Mouse (Mus musculus) midbrain, embryonic 13.5 days (tissue): ENCODE measurements around the gene 4921507P07Rik. TPM values are rescaled to one million over a fixed set of nuclear protein-coding genes. Genes with fewer than 3 reads are reported as not detected.
"Not testable (repeated sequence)": the region's sequence is repeated elsewhere in the genome, so short reads cannot be mapped to it uniquely, and the experiment has no call there.

Source experiments
- ATAC-seq: fragments of 200-750 bp; cut with Nextera tagmentation; 2 replicates; pipeline ENCODE4 v1.8.0; 2017; ENCODE audit warnings: mild to moderate bottlenecking, moderate TSS enrichment, moderate library complexity
- H3K27ac ChIP-seq: fragments of 300-500 bp; sonication (generic); 2 replicates; pipeline ENCODE4 v1.5.1; 2015; ENCODE audit warnings: inconsistent platforms, mild to moderate bottlenecking, moderate library complexity
- H3K27me3 ChIP-seq: fragments of 300-500 bp; sonication (generic); 2 replicates; pipeline ENCODE4 v1.6.1; 2015; ENCODE audit warnings: mild to moderate bottlenecking, inconsistent platforms
- H3K36me3 ChIP-seq: fragments of 300-500 bp; sonication (generic); 2 replicates; pipeline ENCODE4 v1.6.1; 2015; ENCODE audit warnings: mild to moderate bottlenecking, inconsistent platforms
- H3K4me1 ChIP-seq: fragments of 300-500 bp; sonication (generic); replicated peaks from 2 replicates; pipeline ENCODE4 v1.6.1; 2015; ENCODE audit warnings: inconsistent platforms
- H3K4me2 ChIP-seq: fragments of 300-500 bp; sonication (generic); replicated peaks from 2 replicates; pipeline ENCODE4 v1.6.1; 2015; ENCODE audit warnings: moderate library complexity, mild to moderate bottlenecking, inconsistent platforms
- H3K4me3 ChIP-seq: fragments of 300-500 bp; sonication (generic); replicated peaks from 2 replicates; pipeline ENCODE4 v1.5.1; 2015; ENCODE audit warnings: mild to moderate bottlenecking, inconsistent platforms
- H3K9ac ChIP-seq: fragments of 300-500 bp; sonication (generic); replicated peaks from 2 replicates; pipeline ENCODE4 v1.6.1; 2015; ENCODE audit warnings: mild to moderate bottlenecking, inconsistent platforms
- H3K9me3 ChIP-seq: fragments of 300-500 bp; sonication (generic); 2 replicates; pipeline ENCODE4 v1.6.1; 2016; ENCODE audit warnings: mild to moderate bottlenecking, inconsistent platforms
- WGBS: fragments of 180-500 bp; shearing (Covaris S2); methylation state at CpG from one replicate; pipeline ENCODE4 v1.1.7; 2015; 5-methylcytosine and 5-hydroxymethylcytosine counted together
- polyA plus RNA-seq: library from polyadenylated mRNA; unstranded; fragments of >200 nt; fragmentation: Nextera tagmentation; extraction: Ambion mirVana; gene quantifications from 2 replicates; pipeline ENCODE4 v1.2.1, GENCODE M21; 2015

Gene 4921507P07Rik
- 1.9 and 2.9 TPM in 2 replicates for polyA plus RNA-seq

DNA sequence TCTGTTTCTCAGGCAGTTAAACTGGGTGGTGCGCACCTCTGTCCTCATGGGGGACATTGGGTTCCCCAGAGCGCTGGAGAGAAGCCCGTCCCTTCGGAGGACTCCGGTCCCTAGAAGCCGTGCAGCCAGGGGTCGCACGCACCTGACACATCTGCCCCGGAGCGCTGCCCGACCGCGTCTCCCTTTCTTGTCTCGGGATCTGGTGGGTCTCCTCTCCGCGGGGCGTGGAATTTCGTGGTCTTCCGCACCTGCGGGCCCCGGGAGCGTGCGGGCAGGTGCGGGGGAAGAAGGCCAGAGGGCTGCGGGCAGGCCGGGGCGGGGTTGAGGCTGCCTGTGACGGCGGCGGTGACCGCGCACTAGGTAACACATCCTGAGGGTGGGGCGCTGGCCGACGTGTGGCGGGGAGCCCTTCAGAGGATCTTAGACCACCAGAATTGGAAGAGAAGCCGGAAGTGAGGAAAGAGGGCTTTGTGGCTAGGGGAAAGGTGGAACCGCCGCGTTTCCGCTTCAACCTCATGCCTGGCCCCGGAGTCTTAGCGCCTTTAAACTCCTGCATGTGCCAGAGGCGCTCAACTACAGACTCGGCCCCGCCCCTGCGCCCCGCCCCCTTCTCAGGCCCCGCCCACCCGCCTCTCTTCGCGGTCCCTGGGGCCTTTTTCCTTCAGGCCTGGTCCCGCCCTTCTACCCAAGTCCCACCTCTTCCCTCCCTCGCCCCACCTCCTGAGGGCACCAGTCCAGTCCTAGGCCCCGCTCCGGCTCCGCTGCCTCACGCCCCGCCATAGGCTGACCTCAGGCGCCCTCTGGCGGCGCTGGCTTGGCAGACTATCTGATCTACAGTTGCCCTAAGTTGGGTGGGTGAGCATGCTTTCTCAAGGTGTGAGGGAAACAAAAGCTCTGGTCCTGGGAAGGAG is at the start of gene 4921507P07Rik:
Gene 4921507P07Rik, minus strand, starts transcription at position 332 of the 911 bp plus-strand sequence.
- Histone ChIP-seq H3K9me3 (0 out of 2 replicates have a peak, but pooled peaks cover 6% of the 10 kb centered on the region), H3K4me3 (peak within 1 kb of the TSS; percentile 66), H3K9ac (peak within 1 kb of the TSS; percentile 80), H3K27ac (peak within 1 kb of the TSS; percentile 45; the same call in 1 of the 2 replicates), H3K4me1 (0 out of 2 replicates have a peak, but pooled peaks cover 8% of the 10 kb centered on the region), H3K36me3 (peaks cover 5% of the 10 kb centered on the region; the same call in 1 of the 2 replicates), H3K4me2 (peak within 1 kb of the TSS; percentile 97), H3K27me3 (0 out of 2 replicates have a peak, but pooled peaks cover 3% of the 10 kb centered on the region)
- ATAC-seq: peak; percentile 97
- under 1% methylated on average over 61 of the region's 62 CpGs for WGBS

DNA sequence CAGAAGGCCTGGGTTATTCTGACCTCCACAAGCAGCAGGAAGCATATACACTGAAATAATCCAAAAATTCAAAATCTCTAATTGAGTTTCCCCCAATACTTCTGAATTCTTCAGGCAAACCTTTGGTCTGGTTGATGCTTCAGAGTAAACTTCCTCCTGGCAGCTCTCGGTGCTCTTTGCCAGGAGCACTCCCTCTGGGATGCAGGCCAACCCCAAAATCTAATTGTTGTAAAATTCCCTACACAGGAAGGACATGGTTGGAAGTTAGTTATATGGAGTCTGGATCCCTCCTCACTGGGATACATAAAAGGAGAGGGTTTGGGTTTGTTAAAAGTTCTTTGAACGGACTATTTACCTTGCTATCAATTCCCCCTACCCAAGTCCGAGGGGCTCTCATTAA is 48.3 kb upstream of the 4921507P07Rik start:
- no peak overlapping the region for H3K9ac ChIP-seq
- H3K27me3 ChIP-seq: no peaks in the 10 kb centered on the region
- no peaks in the 10 kb centered on the region for H3K9me3 ChIP-seq
- WGBS: 84% methylated on average over 3 of the region's 3 CpGs
- H3K36me3 ChIP-seq: no peaks in the 10 kb centered on the region
- no peak overlapping the region for H3K4me2 ChIP-seq
- ATAC-seq: no peak
- H3K4me3 ChIP-seq: no peak overlapping the region
- peaks cover 14% of the 10 kb centered on the region for H3K4me1 ChIP-seq
- H3K27ac ChIP-seq: no peak overlapping the region

DNA sequence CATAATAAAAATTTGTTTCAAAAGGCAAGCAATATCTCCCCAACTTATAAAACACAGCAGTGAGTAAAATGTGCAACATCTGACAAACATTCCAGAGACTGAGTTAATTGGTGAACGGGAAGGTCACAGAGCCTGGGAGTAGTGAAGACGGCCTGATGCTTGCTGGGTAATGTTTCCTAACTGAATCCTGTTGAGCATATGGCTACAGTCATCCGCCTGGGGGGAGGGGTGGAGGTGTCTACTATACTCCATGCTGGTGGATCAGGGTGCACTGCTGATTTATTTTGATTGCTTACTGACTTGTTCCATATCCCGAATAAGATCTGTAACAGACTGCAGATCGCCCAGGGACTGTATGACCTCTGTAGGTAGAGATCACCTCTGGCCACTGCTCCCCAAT is 45.5 kb upstream of the 4921507P07Rik start:
- 82% methylated on average over 5 of the region's 5 CpGs for WGBS
- Histone ChIP-seq H3K27ac (no peak overlapping the region), H3K9ac (no peak overlapping the region), H3K4me3 (no peak overlapping the region), H3K4me1 (peaks cover 14% of the 10 kb centered on the region), H3K36me3 (no peaks in the 10 kb centered on the region), H3K4me2 (no peak overlapping the region), H3K27me3 (no peaks in the 10 kb centered on the region), H3K9me3 (no peaks in the 10 kb centered on the region)
- ATAC-seq: no peak

DNA sequence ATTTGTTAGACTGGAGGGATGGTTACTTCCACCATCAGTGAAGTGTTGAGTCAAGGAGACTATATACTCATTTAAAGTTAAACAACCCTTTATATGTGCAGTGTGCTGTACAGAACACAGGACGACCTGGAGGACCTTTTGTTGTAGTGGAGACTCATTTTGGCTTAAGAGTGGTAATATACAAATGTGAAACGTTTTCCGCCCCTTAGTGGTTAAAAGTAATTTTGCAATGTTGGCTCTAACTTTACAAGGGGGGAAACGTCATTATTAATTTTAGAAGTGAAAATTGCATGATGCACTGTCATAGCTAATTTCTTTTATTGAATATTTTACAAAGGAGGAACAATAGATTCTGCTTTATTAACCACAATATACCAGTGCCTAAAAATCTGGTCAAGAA is 43.9 kb upstream of the 4921507P07Rik start:
- Histone ChIP-seq H3K4me1 (peaks cover 14% of the 10 kb centered on the region), H3K27me3 (no peaks in the 10 kb centered on the region), H3K4me3 (no peak overlapping the region), H3K36me3 (no peaks in the 10 kb centered on the region), H3K4me2 (no peak overlapping the region), H3K9ac (no peak overlapping the region), H3K27ac (no peak overlapping the region), H3K9me3 (no peaks in the 10 kb centered on the region)
- ATAC-seq: no peak
- 81% methylated on average over 4 of the region's 4 CpGs for WGBS

DNA sequence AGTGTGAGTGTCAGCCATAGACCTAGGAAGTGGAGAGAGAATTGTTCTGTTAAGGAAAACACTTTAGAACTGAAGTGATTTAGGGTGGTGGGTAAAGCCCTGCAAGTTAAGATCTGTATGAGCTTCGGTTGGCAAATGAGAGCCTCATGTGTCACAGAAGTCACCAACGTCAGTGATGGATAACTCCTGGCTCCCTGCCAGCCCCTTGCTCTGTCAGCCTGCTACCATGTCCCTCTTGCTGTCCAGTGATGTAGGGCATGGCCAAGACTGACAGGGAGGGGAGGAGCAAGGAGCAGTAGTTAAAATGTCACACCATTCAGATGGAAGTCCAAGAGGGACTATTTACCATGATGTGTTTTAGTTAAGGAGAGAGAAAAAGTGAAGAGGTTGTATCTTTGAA is 43.2 kb upstream of the 4921507P07Rik start:
- Histone ChIP-seq H3K27ac (no peak overlapping the region), H3K36me3 (no peaks in the 10 kb centered on the region), H3K27me3 (no peaks in the 10 kb centered on the region), H3K9me3 (no peaks in the 10 kb centered on the region), H3K9ac (no peak overlapping the region), H3K4me1 (peaks cover 14% of the 10 kb centered on the region), H3K4me3 (no peak overlapping the region), H3K4me2 (no peak overlapping the region)
- no peak for ATAC-seq
- whole genome bisulfite sequencing: 72% methylated on average over 2 of the region's 2 CpGs

DNA sequence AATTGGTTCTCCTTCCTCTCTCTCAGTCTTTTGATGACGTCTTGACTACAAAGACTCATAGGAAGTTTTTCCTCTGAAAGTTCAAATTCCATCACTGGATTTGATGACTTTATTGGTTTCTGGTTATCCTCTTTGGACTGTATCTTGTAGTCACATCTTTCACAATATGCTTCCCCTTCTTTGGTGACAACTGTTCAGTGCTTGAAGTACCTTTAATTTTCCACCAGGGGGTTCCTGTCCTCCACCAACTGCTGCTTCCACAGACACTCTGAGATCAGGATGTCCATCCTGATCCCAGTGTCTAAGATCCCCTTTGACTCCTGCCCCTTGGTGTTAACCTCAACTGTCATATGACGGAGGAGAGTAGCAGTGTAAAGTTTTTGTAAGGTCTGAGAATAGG is 29.7 kb upstream of the 4921507P07Rik start:
- not testable (repeated sequence) for H3K4me2 ChIP-seq, H3K27ac ChIP-seq, H3K27me3 ChIP-seq, H3K36me3 ChIP-seq, H3K4me1 ChIP-seq, H3K9me3 ChIP-seq, ATAC-seq, H3K4me3 ChIP-seq, H3K9ac ChIP-seq
- WGBS: 73% methylated on average over 2 of the region's 2 CpGs

DNA sequence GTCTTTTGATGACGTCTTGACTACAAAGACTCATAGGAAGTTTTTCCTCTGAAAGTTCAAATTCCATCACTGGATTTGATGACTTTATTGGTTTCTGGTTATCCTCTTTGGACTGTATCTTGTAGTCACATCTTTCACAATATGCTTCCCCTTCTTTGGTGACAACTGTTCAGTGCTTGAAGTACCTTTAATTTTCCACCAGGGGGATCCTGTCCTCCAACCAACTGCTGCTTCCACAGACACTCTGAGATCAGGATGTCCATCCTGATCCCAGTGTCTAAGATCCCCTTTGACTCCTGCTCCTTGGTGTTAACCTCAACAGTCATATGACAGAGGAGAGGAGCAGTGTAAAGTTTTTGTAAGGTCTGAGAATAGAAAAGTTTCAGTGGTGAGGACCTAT is 21.8 kb upstream of the 4921507P07Rik start:
- H3K27me3 ChIP-seq, ATAC-seq, H3K9ac ChIP-seq, H3K9me3 ChIP-seq, H3K4me3 ChIP-seq, H3K27ac ChIP-seq, H3K4me1 ChIP-seq, H3K36me3 ChIP-seq, H3K4me2 ChIP-seq: not testable (repeated sequence)
- WGBS: 93% methylated on average over 1 of the region's 1 CpGs

GRCm38 (mm10) chr6:50601620-50602019 is 5.2 kb upstream of the 4921507P07Rik start:
- WGBS: 33% methylated on average over 4 of the region's 4 CpGs
- no peaks in the 10 kb centered on the region for H3K4me1 ChIP-seq
- no peak overlapping the region for H3K9ac ChIP-seq
- no peak overlapping the region for H3K27ac ChIP-seq
- H3K4me3 ChIP-seq: no peak overlapping the region
- no peaks in the 10 kb centered on the region for H3K27me3 ChIP-seq
- H3K9me3 ChIP-seq: no peaks in the 10 kb centered on the region
- no peaks in the 10 kb centered on the region for H3K36me3 ChIP-seq
- no peak for ATAC-seq
- no peak overlapping the region for H3K4me2 ChIP-seq

GRCm38 (mm10) chr6:50598560-50598959 is 2.1 kb upstream of the 4921507P07Rik start:
- Histone ChIP-seq H3K9ac (no peak overlapping the region), H3K27ac (no peak overlapping the region), H3K4me3 (no peak overlapping the region), H3K27me3 (0 out of 2 replicates have a peak, but pooled peaks cover 3% of the 10 kb centered on the region), H3K36me3 (peaks cover 5% of the 10 kb centered on the region; the same call in 1 of the 2 replicates), H3K9me3 (0 out of 2 replicates have a peak, but pooled peaks cover 6% of the 10 kb centered on the region), H3K4me2 (no peak overlapping the region), H3K4me1 (0 out of 2 replicates have a peak, but pooled peaks cover 8% of the 10 kb centered on the region)
- ATAC-seq: no peak
- 75% methylated on average over 5 of the region's 5 CpGs for WGBS

DNA sequence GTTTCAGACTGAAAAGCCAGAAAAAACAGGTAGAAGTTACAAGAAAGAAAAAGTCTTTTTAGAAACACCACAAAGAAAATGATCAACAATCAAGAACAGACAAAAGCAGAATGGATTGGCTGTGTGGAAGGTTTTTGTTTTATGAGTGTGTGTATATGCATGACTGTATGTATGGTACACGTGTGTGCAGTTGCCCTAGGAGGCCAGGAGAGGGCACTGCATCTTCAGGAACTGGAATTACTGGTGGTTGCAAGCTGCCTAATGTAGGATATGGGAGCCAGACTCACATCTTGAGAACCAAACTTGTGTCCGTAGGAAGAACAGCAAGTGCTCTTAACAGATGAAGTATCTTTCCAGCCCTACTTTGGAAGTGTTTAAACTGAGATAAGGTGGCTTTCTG is 2.1 kb downstream of the 4921507P07Rik start:
- Histone ChIP-seq H3K36me3 (peaks cover 5% of the 10 kb centered on the region; the same call in 1 of the 2 replicates), H3K9me3 (0 out of 2 replicates have a peak, but pooled peaks cover 6% of the 10 kb centered on the region), H3K9ac (no peak overlapping the region), H3K4me3 (no peak overlapping the region), H3K27ac (no peak overlapping the region), H3K4me2 (no peak overlapping the region), H3K4me1 (0 out of 2 replicates have a peak, but pooled peaks cover 8% of the 10 kb centered on the region), H3K27me3 (0 out of 2 replicates have a peak, but pooled peaks cover 3% of the 10 kb centered on the region)
- ATAC-seq: no peak
- WGBS: 89% methylated on average over 2 of the region's 2 CpGs

GRCm38 (mm10) chr6:50593334-50593845 is 3.0 kb downstream of the 4921507P07Rik start:
- ATAC-seq: no peak
- Histone ChIP-seq H3K9me3 (0 out of 2 replicates have a peak, but pooled peaks cover 6% of the 10 kb centered on the region), H3K4me1 (0 out of 2 replicates have a peak, but pooled peaks cover 8% of the 10 kb centered on the region), H3K9ac (no peak overlapping the region), H3K36me3 (peaks cover 5% of the 10 kb centered on the region; the same call in 1 of the 2 replicates), H3K27me3 (0 out of 2 replicates have a peak, but pooled peaks cover 3% of the 10 kb centered on the region), H3K4me2 (no peak overlapping the region), H3K4me3 (no peak overlapping the region), H3K27ac (no peak overlapping the region)
- WGBS: 69% methylated on average over 10 of the region's 10 CpGs

- no peaks in the 10 kb centered on the region for H3K27me3 ChIP-seq
- ATAC-seq: no peak
- 88% methylated on average over 3 of the region's 3 CpGs for WGBS
These were observed 6.2 kb downstream of the 4921507P07Rik start for GRCm38 (mm10) chr6:50590234-50590633.

More at GRCm38 (mm10) chr6:50590234-50590633, 6.2 kb downstream of the 4921507P07Rik start:
- Histone ChIP-seq H3K4me3 (no peak overlapping the region), H3K9me3 (0 out of 2 replicates have a peak, but pooled peaks cover 6% of the 10 kb centered on the region), H3K4me2 (no peak overlapping the region), H3K9ac (no peak overlapping the region), H3K4me1 (no peaks in the 10 kb centered on the region), H3K36me3 (peaks cover 5% of the 10 kb centered on the region; the same call in 1 of the 2 replicates), H3K27ac (no peak overlapping the region)
